Mouse (Mus musculus) stomach, embryonic 16.5 days (tissue): ENCODE measurements around the gene Baz2b. TPM values are rescaled to one million over a fixed set of nuclear protein-coding genes. Genes with fewer than 3 reads are reported as not detected.

Experiments
- ATAC-seq: fragments of 200-750 bp; cut with Nextera tagmentation; 2 replicates; pipeline ENCODE4 v1.8.0; 2017; ENCODE audit warnings: moderate number of reproducible peaks, moderate TSS enrichment; ENCODE audit not compliant: insufficient read depth, low FRiP score
- H3K27ac ChIP-seq: fragments of 300-500 bp; sonication (generic); 2 replicates; pipeline ENCODE4 v1.5.1; 2014; ENCODE audit warnings: low read length
- H3K27me3 ChIP-seq: fragments of 300-500 bp; sonication (generic); 2 replicates; pipeline ENCODE4 v1.6.1; 2014; ENCODE audit warnings: low read length, control low read depth, mixed read lengths; ENCODE audit not compliant: control insufficient read depth, insufficient read depth
- H3K36me3 ChIP-seq: fragments of 300-500 bp; sonication (generic); 2 replicates; pipeline ENCODE4 v1.6.1; 2014; ENCODE audit warnings: low read length; ENCODE audit not compliant: control insufficient read depth, insufficient read depth
- H3K4me1 ChIP-seq: fragments of 300-500 bp; sonication (generic); 2 replicates; pipeline ENCODE4 v1.6.1; 2014; ENCODE audit warnings: low read length, control low read depth, mixed read lengths; ENCODE audit not compliant: control insufficient read depth, insufficient read depth
- H3K4me2 ChIP-seq: fragments of 300-500 bp; sonication (generic); 2 replicates; pipeline ENCODE4 v1.6.1; 2014; ENCODE audit warnings: low read depth, low read length, mixed read lengths
- H3K4me3 ChIP-seq: fragments of 300-500 bp; sonication (generic); replicated peaks from 2 replicates; pipeline ENCODE4 v1.5.1; 2014; ENCODE audit warnings: mild to moderate bottlenecking, low read length
- H3K9ac ChIP-seq: fragments of 300-500 bp; sonication (generic); 2 replicates; pipeline ENCODE4 v1.6.1; 2014; ENCODE audit warnings: low read length
- H3K9me3 ChIP-seq: fragments of 300-500 bp; sonication (generic); replicated peaks from 2 replicates; pipeline ENCODE4 v1.6.1; 2016; ENCODE audit warnings: low read length, control low read depth; ENCODE audit not compliant: control insufficient read depth
- WGBS: fragments of 180-500 bp; shearing (Covaris S2); extraction: QIAGEN DNeasy Blood & Tissue Kit; methylation state at CpG from one replicate; pipeline ENCODE4 v1.1.7; 2014; 5-methylcytosine and 5-hydroxymethylcytosine counted together
- polyA plus RNA-seq: library from polyadenylated mRNA; unstranded; fragments of >200 nt; fragmentation: Nextera tagmentation; extraction: Ambion mirVana; gene quantifications from 2 replicates; pipeline ENCODE4 v1.2.1, GENCODE M21; 2015

Gene Baz2b
- polyA plus RNA-seq, 1 experiment from 2014 or later, result 49.2 TPM

DNA sequence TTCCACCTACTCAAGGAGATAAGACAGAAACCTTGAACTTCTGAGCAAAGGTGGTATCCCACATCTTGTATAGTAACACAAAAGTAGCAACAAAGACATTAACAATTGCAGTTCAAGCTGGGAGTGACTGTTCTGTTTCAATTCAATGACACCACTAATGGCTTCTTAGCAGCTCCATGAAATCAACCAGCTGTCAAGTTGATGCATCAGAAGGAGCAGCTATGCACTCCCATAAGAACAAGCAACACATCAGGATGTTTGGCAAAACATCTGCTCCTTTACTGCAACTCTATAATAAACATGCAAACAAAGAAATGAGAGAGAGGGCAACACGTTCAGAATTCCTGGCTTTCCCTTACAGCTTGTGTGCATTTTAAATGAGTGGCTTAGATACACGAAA lies 87.5 kb downstream of the Baz2b start:
- Histone ChIP-seq H3K27ac (peak overlapping the region; percentile 24; the same call in 1 of the 2 replicates), H3K9me3 (no peaks in the 10 kb centered on the region), H3K4me2 (no peak overlapping the region), H3K4me1 (peaks cover 20% of the 10 kb centered on the region), H3K4me3 (no peak overlapping the region), H3K9ac (no peak overlapping the region), H3K36me3 (no peaks in the 10 kb centered on the region), H3K27me3 (no peaks in the 10 kb centered on the region)
- 41% methylated on average over 2 of the region's 2 CpGs for whole genome bisulfite sequencing
- ATAC-seq, result no peak

DNA sequence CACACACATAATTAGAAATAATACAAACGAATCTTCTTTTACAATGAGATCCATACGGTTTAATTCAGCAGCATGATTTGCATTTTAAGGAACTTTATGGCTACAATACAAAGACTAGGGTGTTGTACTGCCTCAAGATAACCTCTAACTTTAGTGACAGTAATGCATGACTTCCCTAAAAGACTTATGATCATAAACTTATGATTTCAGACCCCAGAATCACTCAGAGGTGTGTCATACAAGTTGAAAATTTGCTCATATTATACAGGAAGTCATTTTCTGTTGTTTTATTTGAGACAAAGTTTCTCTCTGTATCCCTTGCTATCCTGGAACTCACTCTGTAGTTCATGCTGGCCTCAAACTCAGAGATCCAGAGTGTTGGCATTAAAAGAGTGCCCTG lies 89.0 kb downstream of the Baz2b start:
- 58% methylated on average over 2 of the region's 2 CpGs for WGBS
- Histone ChIP-seq H3K9ac (no peak overlapping the region), H3K27me3 (no peaks in the 10 kb centered on the region), H3K9me3 (no peaks in the 10 kb centered on the region), H3K36me3 (no peaks in the 10 kb centered on the region), H3K4me3 (no peak overlapping the region), H3K4me1 (peaks cover 20% of the 10 kb centered on the region), H3K27ac (no peak overlapping the region), H3K4me2 (no peak overlapping the region)
- no peak for ATAC-seq

DNA sequence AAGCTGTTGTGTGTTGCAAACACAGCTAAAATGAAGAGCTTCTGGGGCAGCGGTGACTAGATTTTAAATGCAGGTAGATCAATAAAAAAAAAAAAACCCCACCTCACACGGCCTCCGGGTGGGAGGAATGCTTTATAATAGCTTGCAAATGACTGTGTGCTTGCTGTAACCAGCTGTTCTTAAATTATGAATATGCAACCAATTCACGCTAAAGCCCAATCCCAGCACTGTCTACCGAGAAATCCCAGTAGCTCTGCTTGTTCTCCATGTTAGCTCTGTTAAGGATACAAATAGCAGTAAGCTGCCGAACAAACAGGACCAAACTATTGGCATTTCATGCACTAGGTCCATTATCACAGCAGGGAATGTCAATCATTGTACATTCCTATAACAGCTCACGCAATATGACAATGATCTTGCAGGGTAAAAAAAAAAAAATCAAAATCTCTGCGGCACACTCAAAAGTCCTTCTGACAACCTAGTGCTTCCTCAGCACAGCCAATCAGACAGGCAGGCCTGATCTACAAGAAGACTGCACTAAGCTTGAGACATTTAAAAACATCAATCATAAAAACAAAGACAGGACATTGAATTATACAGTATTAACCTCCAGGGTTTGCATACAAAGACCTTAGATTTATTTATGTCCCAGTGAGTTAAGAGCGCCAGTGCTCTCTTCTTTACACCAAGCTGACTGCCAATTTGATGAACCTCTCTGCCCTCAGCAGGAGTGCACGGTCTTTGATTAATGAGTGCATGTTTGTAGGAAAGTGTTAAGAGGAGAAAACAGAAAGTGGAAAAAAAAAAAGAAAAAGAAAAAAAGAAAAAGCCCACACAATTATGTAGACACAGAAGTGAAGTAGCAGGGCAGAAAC lies 90.7 kb downstream of the Baz2b start:
- Histone ChIP-seq H3K4me3 (no peak overlapping the region), H3K27ac (no peak overlapping the region), H3K4me1 (peaks cover 20% of the 10 kb centered on the region), H3K27me3 (no peaks in the 10 kb centered on the region), H3K9me3 (no peaks in the 10 kb centered on the region), H3K36me3 (no peaks in the 10 kb centered on the region), H3K4me2 (peak overlapping the region; percentile 13; the same call in 1 of the 2 replicates), H3K9ac (no peak overlapping the region)
- WGBS, result 44% methylated on average over 10 of the region's 10 CpGs
- no peak for ATAC-seq

DNA sequence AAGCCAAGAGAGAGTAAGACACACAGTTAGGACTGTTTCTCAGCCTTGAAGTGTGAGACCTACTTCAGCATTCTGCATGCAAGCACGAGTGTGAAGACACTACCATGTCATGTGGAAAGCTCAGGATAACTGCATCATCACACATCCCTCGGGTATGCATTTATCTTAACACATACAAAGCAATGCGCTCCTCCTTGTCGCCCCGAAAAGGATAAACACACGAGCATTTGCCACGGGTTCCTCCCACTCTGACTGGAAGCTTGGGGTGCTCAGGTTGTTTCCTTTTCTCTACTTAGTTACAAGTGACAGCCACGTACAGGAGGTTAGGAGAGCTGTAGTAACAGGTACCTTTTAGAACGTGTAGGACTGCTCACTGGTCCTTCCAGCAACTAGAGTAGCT lies 91.8 kb downstream of the Baz2b start:
- Histone ChIP-seq H3K9ac (no peak overlapping the region), H3K27me3 (no peaks in the 10 kb centered on the region), H3K9me3 (no peaks in the 10 kb centered on the region), H3K4me1 (peaks cover 18% of the 10 kb centered on the region), H3K4me3 (no peak overlapping the region), H3K27ac (no peak overlapping the region), H3K4me2 (no peak overlapping the region), H3K36me3 (no peaks in the 10 kb centered on the region)
- 56% methylated on average over 9 of the region's 9 CpGs for WGBS
- no peak for ATAC-seq

DNA sequence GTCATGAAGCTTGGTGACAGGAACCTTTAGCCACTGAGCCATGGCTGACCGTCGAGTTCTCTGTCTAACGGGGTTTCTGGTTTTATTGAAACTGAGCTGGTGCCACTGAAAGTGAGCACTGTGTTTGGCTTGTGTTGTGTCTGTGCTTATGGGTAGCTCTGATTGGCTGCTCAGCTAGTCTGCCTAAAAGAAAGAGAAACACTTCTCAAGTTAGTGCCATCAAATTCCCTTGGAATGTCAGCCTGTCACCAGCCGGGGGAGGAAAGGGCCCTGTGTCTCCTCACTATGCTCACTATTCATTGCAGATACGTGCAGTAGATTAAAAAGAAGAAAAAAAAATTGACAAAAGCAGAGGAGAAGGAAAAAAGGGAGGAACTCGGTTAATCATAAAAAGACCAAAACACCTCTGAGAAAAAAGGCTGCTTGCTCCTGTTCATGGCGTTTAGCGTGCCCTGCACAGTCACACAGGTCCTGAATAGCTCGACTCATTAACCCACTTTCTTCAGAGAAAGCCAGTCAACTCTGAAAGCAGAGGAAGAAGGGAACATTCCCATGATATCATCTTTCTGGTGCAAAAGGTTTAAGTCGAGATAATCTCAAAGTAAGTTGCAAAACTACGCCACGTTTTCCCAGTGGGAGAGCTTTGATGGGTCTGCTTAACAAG lies 93.6 kb downstream of the Baz2b start:
- Histone ChIP-seq H3K4me3 (no peak overlapping the region), H3K36me3 (peaks cover 2% of the 10 kb centered on the region), H3K4me2 (no peak overlapping the region), H3K9me3 (no peaks in the 10 kb centered on the region), H3K27me3 (no peaks in the 10 kb centered on the region), H3K27ac (no peak overlapping the region), H3K4me1 (peaks cover 10% of the 10 kb centered on the region), H3K9ac (no peak overlapping the region)
- 63% methylated on average over 12 of the region's 12 CpGs for WGBS
- ATAC-seq, result no peak

DNA sequence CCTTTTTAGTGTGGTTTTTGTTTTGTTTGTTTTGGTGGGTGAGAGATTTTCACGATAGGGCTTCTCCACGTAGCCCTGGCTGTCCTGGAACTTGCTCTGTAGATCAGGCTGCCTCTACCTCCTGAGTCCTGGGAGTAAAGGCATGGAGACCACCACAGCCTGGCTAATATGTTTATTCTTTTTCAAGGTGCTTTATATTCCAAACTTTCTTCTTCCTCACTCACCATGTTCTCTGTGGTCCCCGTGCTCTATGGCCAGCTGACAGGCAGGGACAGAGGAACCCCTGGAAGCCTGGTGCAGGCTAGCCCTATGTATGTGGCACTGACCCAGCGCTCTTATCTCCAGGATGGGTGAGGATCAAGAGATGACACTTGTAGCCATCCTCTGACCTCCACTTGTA lies 94.7 kb downstream of the Baz2b start:
- Histone ChIP-seq H3K36me3 (peaks cover 6% of the 10 kb centered on the region), H3K27me3 (no peaks in the 10 kb centered on the region), H3K9ac (no peak overlapping the region), H3K4me3 (no peak overlapping the region), H3K4me2 (no peak overlapping the region), H3K4me1 (peaks cover 8% of the 10 kb centered on the region), H3K9me3 (no peaks in the 10 kb centered on the region), H3K27ac (no peak overlapping the region)
- 79% methylated on average over 4 of the region's 4 CpGs for WGBS
- ATAC-seq, result no peak

DNA sequence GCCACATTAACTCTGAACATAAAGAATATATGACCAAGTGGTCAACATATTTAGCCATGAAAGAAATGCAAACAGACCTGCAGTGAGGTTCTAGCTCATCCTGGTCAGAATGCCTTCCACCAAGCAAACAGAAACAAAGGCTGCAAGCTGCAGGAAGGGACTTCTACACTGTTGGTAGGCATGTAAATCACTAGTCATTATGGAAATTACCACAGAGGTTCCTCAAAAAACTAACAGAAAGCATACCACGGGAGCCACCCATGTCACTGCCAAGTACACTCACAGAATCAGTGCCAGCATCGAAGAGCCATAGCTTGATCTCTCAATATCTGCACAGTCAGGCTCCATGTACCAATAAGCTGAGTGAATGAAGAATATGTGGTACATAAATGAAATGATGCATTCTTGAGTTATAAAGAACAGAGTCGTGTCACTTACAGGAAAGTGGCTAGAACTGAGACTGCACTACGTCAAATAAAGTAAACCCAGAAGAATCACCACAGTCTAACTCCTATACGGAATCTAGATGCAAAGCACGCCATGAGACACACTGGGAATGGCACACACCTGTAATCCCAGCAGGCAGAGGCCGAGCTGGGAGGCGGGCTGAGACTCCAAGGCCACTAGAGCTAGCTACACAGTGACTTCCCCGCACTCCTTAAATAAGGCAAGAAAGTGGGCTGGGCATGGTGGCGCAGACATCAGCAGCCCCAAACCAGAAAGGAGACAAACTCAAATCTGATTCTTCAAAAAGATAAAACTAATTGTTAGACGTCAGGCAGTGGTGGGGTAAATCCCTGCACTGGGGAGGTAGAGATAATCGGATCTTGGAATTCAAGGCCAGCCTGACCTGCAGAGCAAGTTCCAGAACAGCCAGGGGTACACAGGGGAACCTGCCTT lies 95.7 kb downstream of the Baz2b start:
- no peak overlapping the region for H3K27ac ChIP-seq
- 68% methylated on average over 12 of the region's 12 CpGs for WGBS

DNA sequence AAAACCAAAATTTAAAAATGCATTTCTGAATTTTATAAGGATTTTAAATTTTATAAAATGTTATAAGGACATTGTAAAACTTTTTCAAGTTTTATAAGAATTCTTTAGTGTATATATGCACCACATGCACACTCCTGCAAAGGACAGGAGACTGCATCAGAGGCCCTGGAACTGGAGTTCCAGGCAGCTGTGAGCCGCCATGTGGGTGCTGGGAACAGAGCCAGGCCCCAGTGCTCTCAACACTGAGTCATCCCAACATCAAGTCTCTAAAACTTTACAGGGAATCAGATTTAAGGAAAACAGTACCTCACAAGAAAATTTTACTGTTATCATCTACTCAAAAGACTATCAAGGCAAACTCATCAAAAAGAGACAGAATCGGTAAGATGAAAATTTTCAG lies 97.5 kb downstream of the Baz2b start:
- Histone ChIP-seq H3K9me3 (no peaks in the 10 kb centered on the region), H3K27ac (no peak overlapping the region), H3K36me3 (peaks cover 6% of the 10 kb centered on the region), H3K4me2 (no peak overlapping the region), H3K4me1 (no peaks in the 10 kb centered on the region; the same call in 1 of the 2 replicates), H3K27me3 (no peaks in the 10 kb centered on the region), H3K9ac (no peak overlapping the region), H3K4me3 (no peak overlapping the region)
- 96% methylated on average over 2 of the region's 2 CpGs for WGBS
- ATAC-seq, result no peak

More for the DNA sequence above, 95.7 kb downstream of the Baz2b start:
- ATAC-seq, result no peak
- no peak overlapping the region for H3K4me2 ChIP-seq
- peaks cover 4% of the 10 kb centered on the region for H3K4me1 ChIP-seq
- peaks cover 6% of the 10 kb centered on the region for H3K36me3 ChIP-seq
- H3K9ac ChIP-seq, result no peak overlapping the region
- no peak overlapping the region for H3K4me3 ChIP-seq
- H3K27me3 ChIP-seq, result no peaks in the 10 kb centered on the region
- no peaks in the 10 kb centered on the region for H3K9me3 ChIP-seq
